Mouse (Mus musculus) hindbrain, postnatal 0 days (tissue): ENCODE measurements around the gene Ctcf. TPM values are rescaled to one million over a fixed set of nuclear protein-coding genes. Genes with fewer than 3 reads are reported as not detected.

Experiments
- ATAC-seq: fragments of 200-750 bp; cut with Nextera tagmentation; 2 replicates; pipeline ENCODE4 v1.8.0; 2017; ENCODE audit warnings: mild to moderate bottlenecking, moderate TSS enrichment, moderate library complexity
- DNase-seq: peaks from one replicate; pipeline ENCODE4 v3.0.0-alpha.2; 2015; ENCODE audit warnings: low spot score
- H3K27ac ChIP-seq: fragments of 300-500 bp; sonication (generic); 2 replicates; pipeline ENCODE4 v1.5.1; 2014; ENCODE audit warnings: mild to moderate bottlenecking
- H3K27me3 ChIP-seq: fragments of 300-500 bp; sonication (generic); 2 replicates; pipeline ENCODE4 v1.6.1; 2014; ENCODE audit warnings: low read length, mixed read lengths; ENCODE audit not compliant: insufficient read depth
- H3K36me3 ChIP-seq: fragments of 300-500 bp; sonication (generic); 2 replicates; pipeline ENCODE4 v1.6.1; 2014; ENCODE audit warnings: low read length, mixed read lengths; ENCODE audit not compliant: insufficient read depth
- H3K4me1 ChIP-seq: fragments of 300-500 bp; sonication (generic); 2 replicates; pipeline ENCODE4 v1.6.1; 2014; ENCODE audit warnings: antibody characterized with exemption, low read length, mixed read lengths; ENCODE audit not compliant: insufficient read depth
- H3K4me2 ChIP-seq: fragments of 300-500 bp; sonication (generic); 2 replicates; pipeline ENCODE4 v1.6.1; 2014; ENCODE audit warnings: low read depth, mild to moderate bottlenecking, low read length, moderate library complexity, mixed read lengths
- H3K4me3 ChIP-seq: fragments of 300-500 bp; sonication (generic); 2 replicates; pipeline ENCODE4 v1.5.1; 2014; ENCODE audit warnings: low read length
- H3K9ac ChIP-seq: fragments of 300-500 bp; sonication (generic); replicated peaks from 2 replicates; pipeline ENCODE4 v1.6.1; 2014; ENCODE audit warnings: mild to moderate bottlenecking, low read length, moderate library complexity, mixed read lengths
- H3K9me3 ChIP-seq: fragments of 300-500 bp; sonication (generic); 2 replicates; pipeline ENCODE4 v1.6.1; 2016; ENCODE audit warnings: low read length, mixed read lengths
- CTCF ChIP-seq: IDR thresholded peaks from 2 replicates; pipeline ENCODE4 v1.5.1; 2016; ENCODE audit warnings: antibody characterized with exemption, control low read depth, low read depth
- WGBS: fragments of 180-500 bp; shearing (Covaris S2); extraction: QIAGEN DNeasy Blood & Tissue Kit; methylation state at CpG from one replicate; pipeline ENCODE4 v1.1.7; 2014; 5-methylcytosine and 5-hydroxymethylcytosine counted together
- microRNA counts: library from miRNA; unstranded; fragments of <30 nt; microRNA quantifications from one replicate; lab custom pipeline; 2015
- microRNA-seq, 2 experiments: library from miRNA; unstranded; fragments of <30 nt; microRNA quantifications; one replicate each; pipeline ENCODE4; 2016
- polyA plus RNA-seq: library from polyadenylated mRNA; unstranded; fragments of >200 nt; fragmentation: Nextera tagmentation; extraction: Ambion mirVana; gene quantifications from 2 replicates; pipeline ENCODE4 v1.2.1, GENCODE M21; 2015
- total RNA-seq: library from RNA; depleted of rRNA; stranded (reverse); fragments of >200 nt; gene quantifications from 2 replicates; pipeline ENCODE4 v1.2.3, GENCODE M21; 2014; rRNA removed

The Ctcf gene
- total and polyA plus RNA-seq, 2 experiments from 2014 or later, result 35.9 to 88.1 TPM

- Histone ChIP-seq H3K27me3 (no peaks in the 10 kb centered on the region), H3K4me2 (no peak overlapping the region), H3K9ac (no peak overlapping the region), H3K4me3 (no peak overlapping the region), H3K27ac (no peak overlapping the region), H3K36me3 (peaks cover 29% of the 10 kb centered on the region), H3K4me1 (no peaks in the 10 kb centered on the region), H3K9me3 (no peaks in the 10 kb centered on the region)
- 85% methylated on average over 18 of the region's 18 CpGs for WGBS
- TF ChIP-seq CTCF, result no peak
- DNase-seq (no peak), ATAC-seq (no peak)
These were observed 91.2 kb downstream of the Ctcf start for GRCm38 (mm10) chr8:105727397-105728124.

- H3K9me3 ChIP-seq, result no peaks in the 10 kb centered on the region
- ATAC-seq (no peak), DNase-seq (no peak)
- TF ChIP-seq CTCF, result no peak
- no peaks in the 10 kb centered on the region for H3K27me3 ChIP-seq
- H3K27ac ChIP-seq, result no peak overlapping the region
- 91% methylated on average over 5 of the region's 5 CpGs for WGBS
- no peaks in the 10 kb centered on the region for H3K4me1 ChIP-seq
- no peak overlapping the region for H3K9ac ChIP-seq
- H3K4me2 ChIP-seq, result no peak overlapping the region
- H3K4me3 ChIP-seq, result no peak overlapping the region
- H3K36me3 ChIP-seq, result peaks cover 10% of the 10 kb centered on the region
These were observed 95.8 kb downstream of the Ctcf start for GRCm38 (mm10) chr8:105732186-105732585.

MicroRNAs encoded within 50 kb of the gene (microRNA counts, 519-probe panel; counts per million panel counts)
- microRNA mmu-miR-1966 (lab: Ali Mortazavi, UCI), result not detected

Small RNA genes within 50 kb of the gene (microRNA-seq; reads per million reads assigned to microRNA genes)
- 0 to 0.72 reads per million in 2 experiments for gene Mir1966

Other genes with a start within 250 kb of the Ctcf start
- 0.11 and 0.16 TPM in 2 replicates for gene Kctd19, start 223.1 kb upstream of the Ctcf start, total RNA-seq
- 0.09 and 0.15 TPM in 2 replicates for gene Kctd19, start 223.1 kb upstream of the Ctcf start, polyA plus RNA-seq
- 0.68 and 1.7 TPM in 2 replicates for gene Lrrc36, start 223.0 kb upstream of the Ctcf start, total RNA-seq
- gene Lrrc36, start 223.0 kb upstream of the Ctcf start, polyA plus RNA-seq, result 0.50 and 0.66 TPM in 2 replicates
- gene Tppp3, start 165.0 kb upstream of the Ctcf start, total RNA-seq, result 106 and 108 TPM in 2 replicates
- 197 and 201 TPM in 2 replicates for gene Tppp3, start 165.0 kb upstream of the Ctcf start, polyA plus RNA-seq
- gene Zdhhc1, start 139.7 kb upstream of the Ctcf start, total RNA-seq, result 49.3 and 54.2 TPM in 2 replicates
- 31.3 and 34.7 TPM in 2 replicates for gene Zdhhc1, start 139.7 kb upstream of the Ctcf start, polyA plus RNA-seq
- gene Hsd11b2, start 117.8 kb upstream of the Ctcf start, total RNA-seq, result 6.1 and 9.9 TPM in 2 replicates
- 6.3 and 7.4 TPM in 2 replicates for gene Hsd11b2, start 117.8 kb upstream of the Ctcf start, polyA plus RNA-seq
- 231 and 249 TPM in 2 replicates for gene Atp6v0d1, start 70.5 kb upstream of the Ctcf start, total RNA-seq
- 271 and 289 TPM in 2 replicates for gene Atp6v0d1, start 70.5 kb upstream of the Ctcf start, polyA plus RNA-seq
- 14.4 and 15.1 TPM in 2 replicates for gene Ripor1, start 31.3 kb upstream of the Ctcf start, total RNA-seq
- gene Ripor1, start 31.3 kb upstream of the Ctcf start, polyA plus RNA-seq, result 23.5 and 28.7 TPM in 2 replicates
- gene Agrp, start 825 bp downstream of the Ctcf start, total RNA-seq, result 2.1 TPM in 1 of 2 replicates, not detected in the other
- gene Agrp, start 825 bp downstream of the Ctcf start, polyA plus RNA-seq, result 1.3 and 1.4 TPM in 2 replicates
- 1.8 and 6.0 TPM in 2 replicates for gene Carmil2, start 49.7 kb downstream of the Ctcf start, total RNA-seq
- 29.1 and 30.5 TPM in 2 replicates for gene Carmil2, start 49.7 kb downstream of the Ctcf start, polyA plus RNA-seq
- gene Acd, start 64.5 kb downstream of the Ctcf start, total RNA-seq, result 25.8 and 39.3 TPM in 2 replicates
- 82.1 and 88.2 TPM in 2 replicates for gene Acd, start 64.5 kb downstream of the Ctcf start, polyA plus RNA-seq
- gene Pard6a, start 64.6 kb downstream of the Ctcf start, total RNA-seq, result 67.6 and 84.6 TPM in 2 replicates
- gene Pard6a, start 64.6 kb downstream of the Ctcf start, polyA plus RNA-seq, result 74.4 and 75.5 TPM in 2 replicates
- gene 4933405L10Rik, start 71.1 kb downstream of the Ctcf start, total RNA-seq, result not detected in 2 replicates
- 0.38 and 0.42 TPM in 2 replicates for gene 4933405L10Rik, start 71.1 kb downstream of the Ctcf start, polyA plus RNA-seq
- gene Enkd1, start 71.6 kb downstream of the Ctcf start, total RNA-seq, result 11.7 and 12.1 TPM in 2 replicates
- gene Enkd1, start 71.6 kb downstream of the Ctcf start, polyA plus RNA-seq, result 17.3 and 18.5 TPM in 2 replicates
- gene Gfod2, start 122.1 kb downstream of the Ctcf start, total RNA-seq, result 53.1 and 56.3 TPM in 2 replicates
- 53.7 and 53.8 TPM in 2 replicates for gene Gfod2, start 122.1 kb downstream of the Ctcf start, polyA plus RNA-seq
- 10.5 and 15.7 TPM in 2 replicates for gene Ranbp10, start 190.8 kb downstream of the Ctcf start, total RNA-seq
- 6.3 and 7.2 TPM in 2 replicates for gene Ranbp10, start 190.8 kb downstream of the Ctcf start, polyA plus RNA-seq
- 0.36 and 0.37 TPM in 2 replicates for gene Tsnaxip1, start 191.2 kb downstream of the Ctcf start, total RNA-seq
- gene Tsnaxip1, start 191.2 kb downstream of the Ctcf start, polyA plus RNA-seq, result 0.64 and 0.71 TPM in 2 replicates
- 40.9 and 45.3 TPM in 2 replicates for gene Cenpt, start 216.7 kb downstream of the Ctcf start, total RNA-seq
- 39.9 and 42.8 TPM in 2 replicates for gene Cenpt, start 216.7 kb downstream of the Ctcf start, polyA plus RNA-seq
- 86.9 and 112 TPM in 2 replicates for gene Thap11, start 218.6 kb downstream of the Ctcf start, total RNA-seq
- 44.9 and 45.6 TPM in 2 replicates for gene Thap11, start 218.6 kb downstream of the Ctcf start, polyA plus RNA-seq
- gene Nutf2, start 224.0 kb downstream of the Ctcf start, total RNA-seq, result 20.1 and 49.6 TPM in 2 replicates
- gene Nutf2, start 224.0 kb downstream of the Ctcf start, polyA plus RNA-seq, result 119 and 158 TPM in 2 replicates
- gene Edc4, start 244.3 kb downstream of the Ctcf start, total RNA-seq, result 113 and 118 TPM in 2 replicates
- 41.7 and 42.0 TPM in 2 replicates for gene Edc4, start 244.3 kb downstream of the Ctcf start, polyA plus RNA-seq